Mouse (Mus musculus) neutrophil, adult 5-6 weeks (primary cell): ENCODE results near the gene Cdc34. TPM values are rescaled to one million over a fixed set of nuclear protein-coding genes. Genes with fewer than 3 reads are reported as not detected.

Source experiments
- ATAC-seq: fragments of 151-379, 151-347 bp; 2 replicates; pipeline ENCODE4 v1.8.0; 2017; ENCODE audit warnings: mild to moderate bottlenecking, moderate TSS enrichment; ENCODE audit not compliant: insufficient number of reproducible peaks, poor library complexity, low FRiP score, severe bottlenecking; ENCODE audit errors: extremely low read depth
- total RNA-seq: library from RNA; stranded (forward); fragments of 200-1000 nt; gene quantifications from 2 replicates; pipeline ENCODE4 v1.2.3, GENCODE M21; 2017

The Cdc34 gene
- total RNA-seq, 1 experiment from 2014 or later, result 90.5 TPM

- no peak for ATAC-seq
Observed at GRCm38 (mm10) chr10:79708668-79709067, 26.7 kb downstream of the Cdc34 start.

DNA sequence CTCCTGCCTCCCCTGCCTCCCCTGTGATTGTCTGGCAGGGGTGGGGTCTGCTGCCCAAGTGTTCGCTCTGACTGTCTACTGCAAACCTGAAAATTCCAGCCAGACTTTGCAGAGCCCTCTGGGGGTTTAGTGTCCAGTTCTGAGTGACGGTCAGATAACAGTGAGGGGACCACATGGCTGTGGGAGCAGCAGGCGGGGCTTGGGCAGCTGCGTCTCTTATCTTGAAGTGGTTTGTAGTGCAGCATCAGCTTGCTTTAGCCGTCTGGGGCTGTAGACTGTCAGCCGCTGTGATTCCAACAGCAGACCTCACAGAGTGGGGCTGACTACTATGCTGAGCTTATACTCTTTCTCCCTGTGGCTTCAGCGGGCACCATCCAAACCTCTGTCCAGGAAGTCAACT, 27.3 kb downstream of the Cdc34 start:
- no peak for ATAC-seq

GRCm38 (mm10) chr10:79712029-79712428, 30.0 kb downstream of the Cdc34 start:
- ATAC-seq, result no peak

GRCm38 (mm10) chr10:79712499-79713126, 30.6 kb downstream of the Cdc34 start:
- no peak; the same call in 1 of the 2 replicates for ATAC-seq

GRCm38 (mm10) chr10:79713163-79713562, 31.2 kb downstream of the Cdc34 start:
- ATAC-seq, result no peak

DNA sequence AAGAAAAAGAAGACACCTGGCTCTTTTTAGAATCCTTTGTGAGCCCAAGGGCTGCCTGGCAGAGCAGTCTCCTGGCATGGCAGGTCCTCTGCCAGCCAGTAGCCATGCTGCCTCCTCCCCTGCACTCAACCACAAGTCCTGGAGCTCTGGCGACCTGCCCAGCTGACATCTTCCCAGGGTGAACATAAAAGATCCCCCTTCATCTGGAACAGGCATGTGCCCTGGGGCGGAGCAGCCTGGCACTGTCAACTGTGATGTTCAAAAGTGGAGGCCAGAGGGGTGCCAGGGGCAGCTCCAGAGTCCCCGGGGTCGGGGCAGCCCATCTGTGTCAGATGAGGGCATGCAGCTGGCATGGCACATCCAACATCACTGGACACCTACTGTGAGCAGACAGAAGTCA, 33.0 kb downstream of the Cdc34 start:
- no peak for ATAC-seq

- no peak for ATAC-seq
Observed at GRCm38 (mm10) chr10:79716254-79716987, 34.4 kb downstream of the Cdc34 start, which contains the start of gene Hcn2. Gene Hcn2 (plus strand): TSS chr10:79716634.

DNA sequence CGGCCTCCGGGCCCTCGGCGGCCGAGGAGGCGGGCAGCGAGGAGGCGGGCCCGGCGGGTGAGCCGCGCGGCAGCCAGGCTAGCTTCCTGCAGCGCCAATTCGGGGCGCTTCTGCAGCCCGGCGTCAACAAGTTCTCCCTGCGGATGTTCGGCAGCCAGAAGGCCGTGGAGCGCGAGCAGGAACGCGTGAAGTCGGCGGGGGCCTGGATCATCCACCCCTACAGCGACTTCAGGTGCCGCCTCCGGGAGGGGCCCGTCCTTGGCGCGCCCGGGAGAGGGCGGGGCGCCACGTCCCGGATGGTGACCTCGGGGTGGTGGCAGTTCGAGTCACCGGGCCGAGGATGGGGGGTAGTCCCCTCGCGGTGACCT, 35.0 kb downstream of the Cdc34 start:
- no peak for ATAC-seq

DNA sequence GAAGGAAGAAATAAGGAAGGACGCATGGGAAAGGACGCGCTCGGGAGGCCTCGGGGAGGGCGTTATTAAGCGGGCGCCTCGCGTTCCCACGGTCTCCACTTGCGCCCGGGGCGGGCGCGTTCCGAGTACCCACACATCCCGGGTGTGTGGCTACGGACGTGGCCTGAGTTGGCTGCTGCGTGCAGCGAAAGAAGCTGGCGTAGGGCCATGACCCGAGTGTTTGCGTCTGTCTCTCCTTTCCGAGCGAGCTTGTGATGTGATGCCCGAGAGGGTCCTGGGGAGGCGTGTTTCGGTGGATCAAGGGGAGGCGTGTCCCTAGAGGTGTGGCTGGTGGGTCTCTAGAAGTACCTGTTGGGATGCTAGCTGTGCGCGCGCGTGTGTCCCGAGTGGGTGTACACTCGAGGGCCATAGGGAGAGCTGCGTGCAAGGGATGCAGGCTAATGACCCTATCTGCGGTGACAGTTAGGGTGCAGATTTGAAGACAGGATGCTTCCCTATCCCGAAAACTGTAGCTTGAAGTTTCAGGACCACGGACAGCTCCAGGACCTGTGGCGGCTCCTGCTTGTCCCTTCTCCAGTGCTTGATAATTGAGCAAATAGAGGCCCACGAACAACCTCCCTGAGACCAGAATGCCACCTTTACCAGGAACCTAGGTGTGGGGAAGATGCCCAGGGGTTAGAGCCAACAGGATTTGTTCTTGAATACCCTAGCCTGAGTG, 35.8 kb downstream of the Cdc34 start:
- ATAC-seq, result no peak

GRCm38 (mm10) chr10:79721089-79721488, 39.1 kb downstream of the Cdc34 start:
- no peak for ATAC-seq

- no peak for ATAC-seq
Observed at GRCm38 (mm10) chr10:79723047-79723446, 41.1 kb downstream of the Cdc34 start.

DNA sequence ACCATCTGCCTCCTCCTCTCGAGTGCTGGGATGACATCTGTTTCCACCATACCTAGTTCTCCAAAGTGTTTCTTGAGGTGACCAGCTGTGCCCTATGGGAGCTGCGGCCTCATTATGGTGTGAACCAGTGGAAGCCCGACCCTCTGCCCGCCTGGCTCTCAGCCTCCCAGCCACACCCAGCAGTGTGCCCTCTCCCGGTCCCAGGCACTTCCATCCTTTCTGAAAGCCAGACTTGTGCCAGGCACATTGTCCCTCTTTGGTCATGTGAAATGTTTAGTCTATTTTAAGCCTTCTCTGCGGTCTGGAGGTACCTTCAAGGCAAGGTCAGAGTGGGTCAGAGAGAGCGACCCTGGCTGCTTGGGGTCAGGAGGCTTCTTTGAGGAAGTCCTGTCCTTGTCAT, 41.7 kb downstream of the Cdc34 start:
- no peak for ATAC-seq

DNA sequence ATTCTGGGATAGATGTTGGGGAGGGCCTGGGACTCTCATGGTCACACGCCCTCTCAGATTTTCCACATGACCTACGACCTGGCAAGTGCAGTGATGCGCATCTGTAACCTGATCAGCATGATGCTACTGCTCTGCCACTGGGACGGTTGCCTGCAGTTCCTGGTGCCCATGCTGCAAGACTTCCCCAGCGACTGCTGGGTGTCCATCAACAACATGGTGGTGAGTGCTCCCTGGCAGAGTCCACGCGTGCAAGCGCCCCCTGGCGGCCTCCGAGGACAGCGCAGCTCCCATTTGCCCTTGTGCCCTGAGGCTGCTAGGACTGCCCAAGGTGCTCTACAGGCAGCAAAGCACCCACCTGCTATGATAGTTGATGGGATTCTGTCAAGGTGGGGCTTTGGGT, 44.1 kb downstream of the Cdc34 start:
- ATAC-seq, result peak; percentile 40

GRCm38 (mm10) chr10:79728323-79729249, 46.6 kb downstream of the Cdc34 start:
- ATAC-seq, result no peak

- no peak for ATAC-seq
Observed at GRCm38 (mm10) chr10:79729357-79729965, 47.5 kb downstream of the Cdc34 start.

DNA sequence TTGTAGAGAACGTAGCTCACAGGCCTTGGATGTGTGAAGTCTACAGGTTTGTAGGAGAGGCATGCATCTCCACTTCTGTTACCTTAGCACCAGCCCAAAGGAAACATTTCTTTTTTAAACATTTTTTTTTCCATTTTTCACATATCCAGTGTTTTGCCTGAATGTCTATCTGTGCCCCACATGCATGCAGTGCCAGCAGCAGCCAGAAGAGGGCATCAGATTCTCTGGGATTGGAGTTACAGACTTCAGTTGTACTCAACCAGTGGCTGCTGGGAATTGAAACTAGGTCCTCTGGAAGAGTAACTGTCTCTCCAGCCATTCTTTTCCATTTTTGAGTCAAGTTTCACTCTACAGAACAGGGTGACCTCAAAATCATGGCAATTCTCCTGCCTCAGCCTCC, 50.5 kb downstream of the Cdc34 start:
- ATAC-seq, result no peak

DNA sequence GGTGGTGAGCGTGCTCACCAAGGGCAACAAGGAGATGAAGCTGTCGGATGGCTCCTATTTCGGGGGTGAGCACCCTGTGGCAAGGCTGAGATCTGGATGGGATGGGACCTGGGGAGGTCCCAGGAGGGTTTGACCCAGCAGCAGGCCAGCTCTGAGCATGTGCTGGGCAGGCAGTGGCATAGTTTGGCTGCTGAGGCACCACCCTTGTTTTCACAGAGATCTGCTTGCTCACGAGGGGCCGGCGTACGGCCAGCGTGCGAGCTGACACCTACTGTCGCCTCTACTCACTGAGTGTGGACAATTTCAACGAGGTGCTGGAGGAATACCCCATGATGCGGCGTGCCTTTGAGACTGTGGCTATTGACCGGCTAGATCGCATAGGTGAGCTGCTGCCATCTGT, 51.9 kb downstream of the Cdc34 start:
- ATAC-seq, result no peak

DNA sequence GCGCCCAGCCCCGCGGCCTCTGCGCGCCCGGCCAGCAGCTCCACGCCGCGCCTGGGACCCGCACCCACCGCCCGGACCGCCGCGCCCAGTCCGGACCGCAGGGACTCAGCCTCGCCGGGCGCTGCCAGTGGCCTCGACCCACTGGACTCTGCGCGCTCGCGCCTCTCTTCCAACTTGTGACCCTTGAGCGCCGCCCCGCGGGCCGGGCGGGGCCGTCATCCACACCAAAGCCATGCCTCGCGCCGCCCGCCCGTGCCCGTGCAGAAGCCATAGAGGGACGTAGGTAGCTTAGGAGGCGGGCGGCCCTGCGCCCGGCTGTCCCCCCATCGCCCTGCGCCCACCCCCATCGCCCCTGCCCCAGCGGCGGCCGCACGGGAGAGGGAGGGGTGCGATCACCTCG, 53.4 kb downstream of the Cdc34 start:
- no peak for ATAC-seq

GRCm38 (mm10) chr10:79736706-79737105, 54.7 kb downstream of the Cdc34 start:
- no peak for ATAC-seq
